Mouse (Mus musculus) heart, embryonic 10.5 days (tissue): ENCODE measurements around the gene Plcb4. TPM values are rescaled to one million over a fixed set of nuclear protein-coding genes. Genes with fewer than 3 reads are reported as not detected.
A peak's percentile ranks its signal among the peaks of the same experiment; 100 is the strongest.

Source experiments
- DNase-seq: peaks from one replicate; pipeline ENCODE4 v3.0.0-alpha.2; 2017; ENCODE audit warnings: low spot score
- H3K27ac ChIP-seq: fragments of 300-500 bp; sonication (generic); 2 replicates; pipeline ENCODE4 v1.5.1; 2016; ENCODE audit warnings: mild to moderate bottlenecking
- H3K27me3 ChIP-seq: fragments of 300-500 bp; sonication (generic); 2 replicates; pipeline ENCODE4 v1.6.1; 2016; ENCODE audit warnings: mild to moderate bottlenecking; ENCODE audit not compliant: poor library complexity, insufficient read depth, severe bottlenecking
- H3K36me3 ChIP-seq: fragments of 300-500 bp; sonication (generic); 2 replicates; pipeline ENCODE4 v1.6.1; 2016; ENCODE audit warnings: mild to moderate bottlenecking, moderate library complexity
- H3K4me1 ChIP-seq: fragments of 300-500 bp; sonication (generic); 2 replicates; pipeline ENCODE4 v1.6.1; 2016; ENCODE audit warnings: mild to moderate bottlenecking
- H3K4me3 ChIP-seq: fragments of 300-500 bp; sonication (generic); 2 replicates; pipeline ENCODE4 v1.5.1; 2016; ENCODE audit warnings: mild to moderate bottlenecking, moderate library complexity
- H3K9me3 ChIP-seq: fragments of 300-500 bp; sonication (generic); 2 replicates; pipeline ENCODE4 v1.6.1; 2016; ENCODE audit warnings: mild to moderate bottlenecking, moderate library complexity
- WGBS: fragments of 180-500 bp; shearing (Covaris S2); methylation state at CpG from one replicate; pipeline ENCODE4 v1.1.7; 2016; 5-methylcytosine and 5-hydroxymethylcytosine counted together
- polyA plus RNA-seq: library from polyadenylated mRNA; unstranded; fragments of >200 nt; fragmentation: Nextera tagmentation; extraction: Ambion mirVana; gene quantifications from 2 replicates; pipeline ENCODE4 v1.2.1, GENCODE M21; 2016

Gene Plcb4
- polyA plus RNA-seq, 1 experiment from 2014 or later = 17.8 TPM

DNA sequence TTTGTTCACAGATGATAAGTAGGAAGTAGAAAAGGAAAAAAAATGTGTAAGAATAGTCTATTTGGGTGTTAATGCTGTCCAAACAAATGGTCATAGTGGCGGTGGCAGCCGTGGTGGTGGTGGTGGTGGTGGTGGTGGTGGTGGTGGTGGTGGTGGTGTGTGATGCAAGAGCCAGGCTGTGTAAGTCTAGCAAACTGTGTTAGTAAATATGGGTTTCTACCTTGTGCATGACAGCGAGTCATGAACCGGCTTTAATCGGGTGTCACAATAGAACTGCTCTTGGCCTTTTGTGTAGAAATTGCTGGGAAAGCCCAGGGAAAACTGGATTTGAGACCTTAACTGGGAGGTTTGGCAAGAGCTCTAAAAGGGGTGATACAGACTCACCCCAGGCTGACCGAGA lies 188.9 kb downstream of the Plcb4 start:
- peaks cover 4% of the 10 kb centered on the region for H3K4me1 ChIP-seq
- no peak for DNase-seq
- no peak overlapping the region for H3K4me3 ChIP-seq
- H3K27me3 ChIP-seq = no peaks in the 10 kb centered on the region
- no peak overlapping the region for H3K27ac ChIP-seq
- 96% methylated on average over 6 of the region's 6 CpGs for WGBS
- no peaks in the 10 kb centered on the region for H3K36me3 ChIP-seq
- no peaks in the 10 kb centered on the region for H3K9me3 ChIP-seq

DNA sequence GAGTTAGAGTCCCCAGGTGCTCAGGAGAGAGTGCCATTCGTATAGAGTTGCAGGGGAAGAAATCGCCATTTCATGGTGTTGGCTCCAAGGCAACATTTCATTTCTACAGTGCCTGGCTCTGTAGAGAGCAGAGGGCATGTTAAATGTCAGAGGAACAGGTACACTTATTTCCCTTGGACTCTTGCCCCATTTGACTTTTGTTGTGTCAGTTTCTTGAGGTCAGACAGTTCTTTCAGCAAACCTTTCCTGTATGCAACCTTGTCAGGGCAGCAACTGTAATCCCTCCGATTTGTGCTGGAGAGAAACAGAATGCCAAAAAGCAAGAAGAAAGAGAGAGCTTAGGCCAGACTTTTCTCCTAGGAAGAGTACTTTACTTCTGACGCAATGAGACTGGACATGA lies 189.4 kb downstream of the Plcb4 start:
- Histone ChIP-seq H3K36me3 (no peaks in the 10 kb centered on the region), H3K27me3 (no peaks in the 10 kb centered on the region), H3K4me3 (no peak overlapping the region), H3K27ac (no peak overlapping the region), H3K9me3 (no peaks in the 10 kb centered on the region), H3K4me1 (peaks cover 4% of the 10 kb centered on the region)
- no peak for DNase-seq
- 90% methylated on average over 4 of the region's 4 CpGs for whole genome bisulfite sequencing

DNA sequence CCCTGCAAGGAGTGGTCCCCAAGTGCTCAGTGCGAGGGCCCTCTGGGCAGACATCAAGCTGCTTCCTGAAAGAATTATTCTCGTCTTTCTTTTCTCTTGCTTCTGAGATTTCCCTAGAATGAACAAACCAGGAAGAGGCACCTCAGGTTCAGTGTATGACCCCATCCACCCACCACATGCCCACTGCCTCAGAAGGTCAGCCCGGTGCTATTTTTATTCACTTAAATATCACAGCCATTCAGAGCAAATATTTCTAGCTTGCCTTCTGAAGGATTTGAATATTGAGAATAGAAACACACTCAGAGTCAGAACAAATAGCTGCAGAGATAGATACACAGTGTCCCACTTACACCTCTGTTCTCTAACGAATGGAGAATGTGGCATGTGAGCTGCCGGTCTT lies 193.2 kb downstream of the Plcb4 start:
- no peaks in the 10 kb centered on the region for H3K9me3 ChIP-seq
- no peaks in the 10 kb centered on the region; the same call in 1 of the 2 replicates for H3K4me1 ChIP-seq
- DNase-seq = no peak
- H3K27ac ChIP-seq = no peak overlapping the region
- WGBS = 83% methylated on average over 5 of the region's 5 CpGs
- no peaks in the 10 kb centered on the region for H3K36me3 ChIP-seq
- H3K27me3 ChIP-seq = no peaks in the 10 kb centered on the region
- H3K4me3 ChIP-seq = no peak overlapping the region

DNA sequence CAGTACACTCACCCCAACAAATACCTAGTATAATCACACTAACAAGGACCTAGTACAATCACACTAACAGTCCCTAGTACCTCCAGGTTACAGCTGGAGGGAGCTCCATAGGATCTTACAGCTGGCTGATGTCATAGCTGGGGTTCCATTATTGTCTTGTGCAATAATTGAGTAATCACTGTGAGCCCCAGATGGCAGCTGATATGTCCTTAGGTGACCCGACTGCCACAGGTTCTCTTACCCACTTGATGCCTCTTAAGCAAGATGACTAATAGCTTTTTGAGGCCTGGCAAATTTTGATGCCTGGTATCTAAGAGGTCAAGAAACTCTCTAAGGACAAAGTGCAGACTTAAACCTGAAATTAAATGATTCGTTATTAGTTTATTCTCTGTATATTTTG lies 194.3 kb downstream of the Plcb4 start:
- H3K4me1 ChIP-seq = no peaks in the 10 kb centered on the region; the same call in 1 of the 2 replicates
- H3K4me3 ChIP-seq = no peak overlapping the region
- H3K27me3 ChIP-seq = no peaks in the 10 kb centered on the region
- H3K36me3 ChIP-seq = no peaks in the 10 kb centered on the region
- H3K27ac ChIP-seq = no peak overlapping the region
- DNase-seq = no peak
- 69% methylated on average over 2 of the region's 2 CpGs for WGBS
- H3K9me3 ChIP-seq = no peaks in the 10 kb centered on the region

DNA sequence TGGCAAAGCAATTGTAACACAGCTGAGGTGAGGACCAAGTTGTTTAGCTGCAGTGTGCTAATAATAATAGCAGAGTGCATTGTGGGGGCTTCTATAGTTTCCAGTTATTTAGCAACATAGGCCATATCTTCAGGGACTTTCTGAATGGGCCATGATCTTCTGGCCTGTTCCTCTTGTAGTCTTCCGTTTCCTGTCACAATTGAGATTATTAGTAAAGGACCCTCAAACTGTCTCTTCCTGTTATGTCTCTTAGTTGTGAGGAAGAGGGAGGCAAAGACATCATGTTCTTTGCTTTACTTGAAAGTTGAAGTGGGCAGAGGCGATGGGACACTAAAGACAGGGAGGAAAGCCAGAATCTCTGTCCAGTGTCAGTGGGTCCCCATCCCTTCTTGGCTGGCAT lies 195.2 kb downstream of the Plcb4 start:
- Histone ChIP-seq H3K4me1 (no peaks in the 10 kb centered on the region; the same call in 1 of the 2 replicates), H3K4me3 (no peak overlapping the region), H3K27me3 (no peaks in the 10 kb centered on the region), H3K36me3 (no peaks in the 10 kb centered on the region), H3K9me3 (no peaks in the 10 kb centered on the region), H3K27ac (no peak overlapping the region)
- WGBS = 84% methylated on average over 2 of the region's 2 CpGs
- DNase-seq = no peak

DNA sequence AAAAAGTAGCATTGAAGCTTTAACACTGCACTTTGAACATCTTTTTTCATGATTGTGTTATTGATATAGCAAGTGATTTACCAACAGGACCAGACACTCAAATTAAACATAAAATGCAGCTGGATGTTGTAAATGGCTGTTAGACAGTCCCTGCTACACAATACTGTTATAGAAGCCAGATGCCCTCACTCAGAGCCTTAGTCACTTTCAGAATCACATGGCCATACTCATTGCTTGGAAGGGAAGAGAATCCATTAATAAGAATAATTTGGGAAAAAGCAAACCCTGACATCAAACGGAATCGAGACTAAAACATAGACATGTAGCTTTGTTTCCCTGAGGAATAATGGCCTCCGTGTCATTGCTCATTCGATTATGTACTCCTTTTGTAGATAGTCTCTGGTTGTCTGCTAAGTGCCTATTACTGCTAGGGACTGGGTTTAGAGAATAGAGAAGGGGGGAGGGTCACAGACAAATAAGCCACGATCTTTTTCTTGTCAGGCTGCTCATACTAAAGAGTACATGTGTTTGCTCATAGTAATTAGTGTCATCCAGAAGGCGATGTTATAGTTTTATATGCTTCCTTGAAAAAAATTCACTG lies 197.2 kb downstream of the Plcb4 start:
- no peaks in the 10 kb centered on the region for H3K9me3 ChIP-seq
- H3K27me3 ChIP-seq = no peaks in the 10 kb centered on the region
- H3K4me1 ChIP-seq = no peaks in the 10 kb centered on the region; the same call in 1 of the 2 replicates
- H3K27ac ChIP-seq = no peak overlapping the region
- no peaks in the 10 kb centered on the region for H3K36me3 ChIP-seq
- WGBS = 82% methylated on average over 6 of the region's 6 CpGs
- H3K4me3 ChIP-seq = no peak overlapping the region
- no peak for DNase-seq

DNA sequence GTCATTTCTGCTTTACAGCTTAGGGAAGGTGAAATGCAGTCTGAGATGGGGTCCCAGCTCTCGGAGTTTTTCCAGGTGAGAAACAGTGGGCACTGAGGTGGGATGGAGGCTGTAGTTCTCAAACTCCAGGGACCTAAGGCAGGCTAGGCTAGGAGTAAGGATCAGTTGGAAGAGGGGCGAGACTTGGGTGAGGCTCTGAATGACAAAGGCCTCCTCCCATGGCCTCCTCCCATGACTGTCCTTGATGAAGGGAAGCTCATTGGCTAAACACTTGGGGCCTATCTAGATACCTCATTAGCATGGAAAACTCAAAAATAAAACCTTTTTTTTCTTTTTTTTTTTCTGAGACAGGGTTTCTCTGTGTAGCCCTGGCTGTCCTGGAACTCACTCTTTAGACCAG lies 198.0 kb downstream of the Plcb4 start:
- no peak overlapping the region for H3K27ac ChIP-seq
- H3K9me3 ChIP-seq = no peaks in the 10 kb centered on the region
- WGBS = 87% methylated on average over 2 of the region's 2 CpGs

DNA sequence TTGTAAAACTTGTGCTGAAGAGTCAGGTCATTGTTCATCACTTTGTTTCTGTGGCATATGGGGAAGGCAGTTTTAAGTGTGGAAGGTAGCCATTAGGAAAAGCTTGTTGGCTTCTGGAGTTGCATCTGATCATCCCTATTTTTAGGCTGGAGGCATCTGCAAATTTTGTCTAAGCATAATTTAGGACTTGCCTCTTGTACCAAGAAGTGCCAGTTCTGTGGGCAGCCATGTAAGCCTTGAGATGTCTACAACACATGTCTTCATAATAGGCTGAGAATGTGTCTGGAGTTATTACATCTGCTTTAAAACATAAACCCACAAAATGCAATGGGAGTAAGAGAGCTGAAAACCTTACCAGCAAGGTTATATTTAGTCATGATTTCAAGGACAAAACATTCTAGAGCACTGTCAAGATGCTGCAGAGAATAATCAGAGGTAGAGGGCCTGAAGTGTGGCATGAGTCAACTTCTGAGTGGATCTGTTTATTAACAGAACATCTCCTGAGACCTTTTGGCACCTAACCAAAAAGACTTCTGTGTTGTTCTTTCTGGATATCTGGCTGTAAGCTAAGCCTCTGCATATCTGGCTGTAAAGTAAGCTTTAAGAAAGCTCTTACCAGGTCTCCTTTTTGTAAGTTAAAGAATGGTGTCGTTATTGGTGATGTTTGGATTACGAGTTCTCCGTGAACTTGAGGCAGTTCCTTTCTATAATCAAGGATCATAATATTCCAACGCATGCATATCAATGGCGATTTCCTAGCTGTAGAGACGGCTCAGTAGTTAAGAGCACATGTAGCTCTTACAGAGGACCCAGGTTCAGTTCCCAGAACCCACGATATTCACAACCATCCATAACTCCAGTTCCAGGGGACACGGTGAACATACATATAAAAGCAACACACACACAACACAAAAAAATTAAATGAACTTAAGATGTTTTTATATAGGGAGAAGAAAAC lies 203.0 kb downstream of the Plcb4 start:
- peaks cover 23% of the 10 kb centered on the region for H3K4me1 ChIP-seq
- H3K27me3 ChIP-seq = no peaks in the 10 kb centered on the region
- no peak overlapping the region for H3K27ac ChIP-seq
- WGBS = 80% methylated on average over 8 of the region's 8 CpGs
- no peak overlapping the region for H3K4me3 ChIP-seq
- no peak for DNase-seq
- no peaks in the 10 kb centered on the region for H3K36me3 ChIP-seq
- H3K9me3 ChIP-seq = no peaks in the 10 kb centered on the region

More for the DNA sequence above, 198.0 kb downstream of the Plcb4 start:
- no peak overlapping the region for H3K4me3 ChIP-seq
- DNase-seq = no peak
- H3K4me1 ChIP-seq = peaks cover 4% of the 10 kb centered on the region
- H3K36me3 ChIP-seq = no peaks in the 10 kb centered on the region
- no peaks in the 10 kb centered on the region for H3K27me3 ChIP-seq

GRCm38 (mm10) chr2:135862489-135863390 lies 203.9 kb downstream of the Plcb4 start:
- no peaks in the 10 kb centered on the region for H3K9me3 ChIP-seq
- no peaks in the 10 kb centered on the region for H3K27me3 ChIP-seq
- peaks cover 23% of the 10 kb centered on the region for H3K4me1 ChIP-seq
- H3K36me3 ChIP-seq = no peaks in the 10 kb centered on the region
- no peak overlapping the region for H3K27ac ChIP-seq
- no peak overlapping the region for H3K4me3 ChIP-seq
- 48% methylated on average over 5 of the region's 5 CpGs for WGBS
- no peak for DNase-seq

DNA sequence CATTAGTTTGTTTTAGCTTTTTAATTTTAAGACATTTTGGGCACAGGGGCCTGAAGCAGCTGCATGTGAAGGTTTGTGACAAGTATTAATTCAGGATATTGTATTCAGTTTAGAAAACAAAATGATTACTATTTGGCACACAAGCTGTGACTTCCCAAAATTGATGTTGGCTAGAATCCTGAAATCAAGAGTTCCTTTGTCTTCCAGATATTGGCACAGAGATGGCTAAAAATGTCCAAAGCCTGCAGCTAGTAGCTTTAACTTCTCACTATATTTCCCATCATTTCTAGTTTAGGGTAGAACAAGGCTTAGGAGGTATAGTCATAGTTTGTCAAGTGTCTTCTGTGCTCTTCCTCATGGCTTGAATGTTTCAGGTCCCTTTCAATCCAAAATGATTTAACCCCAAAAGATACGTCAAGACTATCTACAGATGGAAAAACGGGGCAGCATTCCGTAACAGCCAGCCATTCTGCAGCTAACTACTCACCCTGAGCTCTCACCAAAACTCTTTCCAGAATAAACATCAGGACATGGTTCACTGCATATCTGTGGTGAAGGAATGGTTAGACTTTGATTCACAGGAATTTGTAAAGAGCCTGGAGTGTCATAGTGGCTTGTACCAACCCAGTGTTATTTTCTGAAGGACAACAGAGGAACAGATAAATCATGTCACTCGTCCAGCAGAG lies 204.7 kb downstream of the Plcb4 start:
- 77% methylated on average over 4 of the region's 4 CpGs for WGBS
- H3K4me3 ChIP-seq = no peak overlapping the region
- H3K27me3 ChIP-seq = no peaks in the 10 kb centered on the region
- DNase-seq = no peak
- no peaks in the 10 kb centered on the region for H3K9me3 ChIP-seq
- H3K36me3 ChIP-seq = no peaks in the 10 kb centered on the region
- H3K4me1 ChIP-seq = peaks cover 23% of the 10 kb centered on the region
- H3K27ac ChIP-seq = no peak overlapping the region

- Histone ChIP-seq H3K9me3 (no peaks in the 10 kb centered on the region), H3K27me3 (no peaks in the 10 kb centered on the region), H3K4me3 (no peak overlapping the region), H3K4me1 (peaks cover 37% of the 10 kb centered on the region), H3K36me3 (no peaks in the 10 kb centered on the region), H3K27ac (no peak overlapping the region)
- 56% methylated on average over 9 of the region's 9 CpGs for WGBS
- no peak for DNase-seq
Measured at GRCm38 (mm10) chr2:135866421-135866820, 207.6 kb downstream of the Plcb4 start.

DNA sequence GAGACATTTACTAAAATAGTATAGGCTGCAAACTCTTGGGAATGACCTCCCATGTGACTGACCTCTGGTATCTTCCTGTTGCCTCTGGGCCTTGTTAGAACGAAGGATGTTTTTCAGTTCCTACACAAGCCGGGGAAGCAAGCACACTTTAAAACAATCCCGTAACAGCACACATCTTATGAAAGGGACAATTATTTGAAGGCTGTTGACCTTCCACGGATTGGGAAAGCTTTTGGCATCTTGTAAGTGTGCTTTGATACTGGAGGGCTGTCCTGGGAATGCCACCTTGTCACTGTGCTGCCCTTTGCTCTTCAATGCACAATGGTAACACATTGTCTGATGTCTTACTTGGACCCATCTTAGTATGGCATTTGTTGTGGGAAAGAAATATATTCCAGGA lies 208.0 kb downstream of the Plcb4 start:
- no peak overlapping the region for H3K4me3 ChIP-seq
- no peaks in the 10 kb centered on the region for H3K27me3 ChIP-seq
- peaks cover 33% of the 10 kb centered on the region for H3K4me1 ChIP-seq
- DNase-seq = peak; percentile 4
- H3K27ac ChIP-seq = no peak overlapping the region
- no peaks in the 10 kb centered on the region for H3K36me3 ChIP-seq
- H3K9me3 ChIP-seq = no peaks in the 10 kb centered on the region
- 68% methylated on average over 4 of the region's 4 CpGs for WGBS
